Mouse (Mus musculus) G1E (cell line): ENCODE measurements around the gene Rasa3.

Experiments used
- CTCF ChIP-seq: IDR thresholded peaks from 2 replicates; pipeline ENCODE4 v1.5.1; 2012; ENCODE audit warnings: low read depth, low read length, inconsistent platforms, mixed read lengths
- GATA1 ChIP-seq: IDR thresholded peaks from 2 replicates; pipeline ENCODE4 v1.6.1; 2012; ENCODE audit warnings: borderline replicate concordance, low read length, inconsistent platforms, mixed read lengths
- GATA2 ChIP-seq: IDR thresholded peaks from 2 replicates; pipeline ENCODE4 v1.6.1; 2012; ENCODE audit warnings: low read depth, low read length, inconsistent platforms, borderline replicate concordance
- TAL1 ChIP-seq: conservative IDR thresholded peaks from 2 replicates; pipeline ENCODE4 v1.6.1; 2012; ENCODE audit warnings: low read depth, low read length, inconsistent platforms, mixed read lengths

GRCm38 (mm10) chr8:13593340-13593739 lies 84.1 kb downstream of the Rasa3 start:
- no peak for TF ChIP-seq GATA1
- no peak for TF ChIP-seq CTCF
- no peak for TF ChIP-seq GATA2
- no peak for TF ChIP-seq TAL1
